Mouse (Mus musculus) C2C12 (cell line): ENCODE data around the gene Ppil1.
"Not testable (repeated sequence)": the region's sequence is repeated elsewhere in the genome, so short reads cannot be mapped to it uniquely, and the experiment has no call there.

Source experiments
- CTCF ChIP-seq: IDR thresholded peaks from one replicate; pipeline ENCODE4 v1.5.1; 2011; ENCODE audit not compliant: control insufficient read depth, insufficient read depth, insufficient read length
- MAX ChIP-seq: IDR thresholded peaks from one replicate; pipeline ENCODE4 v1.6.1; 2011; ENCODE audit warnings: mild to moderate bottlenecking, control low read depth
- MYOD1 ChIP-seq: IDR thresholded peaks from one replicate; pipeline ENCODE4 v1.6.1; 2011; ENCODE audit warnings: low read depth; ENCODE audit not compliant: control insufficient read depth, insufficient read length

DNA sequence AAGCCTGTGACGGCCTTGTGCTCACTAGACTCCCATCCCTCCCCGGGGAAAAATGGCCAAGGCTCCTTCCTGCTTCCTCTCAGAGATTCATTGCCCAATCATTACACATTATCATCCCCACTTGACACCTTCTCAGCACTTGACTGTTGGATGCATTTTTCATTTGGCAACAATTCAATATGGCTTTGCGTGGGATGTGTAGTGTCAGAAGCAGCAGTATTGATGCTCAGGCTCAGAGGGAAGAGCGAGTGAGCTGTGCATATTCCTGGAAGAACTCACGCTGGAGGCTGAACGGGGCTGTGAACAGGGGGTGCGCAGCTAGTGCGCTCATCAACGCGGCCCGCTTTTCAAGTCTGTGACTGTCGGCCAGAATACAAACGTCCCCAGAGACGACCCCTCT is 13.0 kb downstream of the Ppil1 start:
- not testable (repeated sequence) for TF ChIP-seq CTCF, MYOD1, MAX
